Mouse (Mus musculus) spleen, postnatal 4 days (tissue): ENCODE data around the gene Tnfrsf8.
"Not testable (repeated sequence)": the region's sequence is repeated elsewhere in the genome, so short reads cannot be mapped to it uniquely, and the experiment has no call there.

Experiments
- DNase-seq, 2 experiments: peaks; one replicate each; pipeline ENCODE4 v3.0.0; 2022; ENCODE audit warnings: low spot score in 2 of 2

Tnfrsf8 gene

DNA sequence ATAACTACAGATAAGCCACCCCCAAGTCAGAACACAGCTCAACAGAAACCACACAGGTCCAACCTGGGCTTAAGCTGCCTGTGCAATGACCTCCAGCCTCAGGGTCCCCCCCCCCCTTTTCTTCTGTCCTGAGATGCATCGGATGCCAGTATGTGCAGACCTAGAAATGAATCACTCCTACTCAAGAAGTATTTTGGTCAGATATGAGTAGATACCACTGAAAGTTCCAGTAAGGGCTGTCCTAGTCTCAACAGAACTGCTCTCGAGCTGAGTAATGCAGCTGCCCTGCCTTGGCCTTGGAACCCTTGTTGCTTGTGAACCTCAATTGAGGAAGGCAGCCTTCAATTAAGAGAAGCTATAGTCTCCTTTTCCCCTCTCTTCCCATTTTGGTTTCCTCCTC is 4.1 kb downstream of the Tnfrsf8 start:
- DNase-seq: no peak

DNA sequence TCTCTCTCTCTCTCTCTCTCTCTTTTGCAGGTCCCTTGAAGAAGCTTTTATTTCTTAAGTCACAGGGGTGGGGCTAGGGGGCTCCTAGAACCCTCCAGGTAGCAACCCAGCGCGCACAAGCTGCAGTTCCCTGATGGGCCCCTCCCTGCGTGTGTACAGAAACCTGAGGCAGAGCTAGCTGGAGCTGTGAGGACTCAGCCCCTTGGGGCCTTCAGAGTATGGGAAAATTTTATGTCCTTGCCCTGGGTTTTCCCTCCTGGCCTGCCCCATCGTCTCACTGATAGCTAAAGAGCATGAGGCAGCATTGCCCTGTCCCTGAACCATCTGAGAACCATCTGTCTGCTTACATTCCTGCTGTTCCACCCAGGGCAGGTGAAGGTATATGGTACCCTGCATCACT is 8.5 kb downstream of the Tnfrsf8 start:
- no peak for DNase-seq

DNA sequence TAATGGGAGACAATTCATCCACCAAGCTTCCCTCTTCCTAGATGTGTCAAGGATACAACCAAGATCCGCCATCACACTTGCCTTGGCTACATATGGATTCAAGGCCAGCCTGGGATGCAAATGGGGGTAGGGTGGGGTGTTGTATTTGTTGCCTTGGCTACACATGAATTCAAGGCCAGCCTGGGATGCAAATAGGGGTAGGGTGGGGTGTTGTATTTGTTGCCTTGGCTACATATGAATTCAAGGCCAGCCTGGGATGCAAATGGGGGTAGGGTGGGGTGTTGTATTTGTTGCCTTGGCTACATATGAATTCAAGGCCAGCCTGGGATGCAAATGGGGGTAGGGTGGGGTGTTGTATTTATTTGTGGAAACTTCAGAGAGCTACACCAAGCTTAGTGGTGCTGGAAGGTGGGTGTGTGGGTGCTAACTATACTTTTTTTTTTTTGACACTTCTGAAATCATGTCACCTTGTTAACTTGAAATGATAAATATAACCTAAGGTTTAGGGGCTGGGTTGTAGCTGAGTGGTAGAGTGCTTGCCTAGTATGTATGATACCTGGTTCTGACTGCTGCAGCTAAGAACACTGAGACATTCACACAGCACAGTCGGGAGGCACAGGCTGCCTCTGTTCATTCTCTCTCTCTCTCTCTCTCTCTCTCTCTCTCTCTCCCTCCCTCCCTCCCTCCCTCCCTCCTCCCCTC is 9.2 kb downstream of the Tnfrsf8 start:
- DNase-seq: not testable (repeated sequence)

DNA sequence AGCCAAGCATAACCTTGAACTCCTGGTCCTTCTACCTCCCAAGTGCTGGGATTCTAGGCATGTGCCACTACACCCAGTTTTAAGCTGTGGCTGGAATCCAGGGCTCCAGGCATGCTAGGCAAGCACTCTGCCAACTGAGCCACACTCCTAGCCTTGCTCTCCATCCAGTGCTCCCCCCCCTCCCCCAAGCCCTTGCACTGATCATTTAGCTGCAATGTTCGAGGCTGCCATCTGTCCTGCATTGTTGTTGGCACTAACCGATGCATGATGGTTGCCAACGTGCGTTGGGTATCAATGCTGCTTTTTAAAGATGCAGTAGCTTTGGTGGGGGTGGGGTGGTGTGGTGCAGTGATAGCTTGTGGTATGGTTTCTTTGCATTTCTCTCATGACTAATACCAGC is 10.9 kb downstream of the Tnfrsf8 start:
- no peak for DNase-seq

DNA sequence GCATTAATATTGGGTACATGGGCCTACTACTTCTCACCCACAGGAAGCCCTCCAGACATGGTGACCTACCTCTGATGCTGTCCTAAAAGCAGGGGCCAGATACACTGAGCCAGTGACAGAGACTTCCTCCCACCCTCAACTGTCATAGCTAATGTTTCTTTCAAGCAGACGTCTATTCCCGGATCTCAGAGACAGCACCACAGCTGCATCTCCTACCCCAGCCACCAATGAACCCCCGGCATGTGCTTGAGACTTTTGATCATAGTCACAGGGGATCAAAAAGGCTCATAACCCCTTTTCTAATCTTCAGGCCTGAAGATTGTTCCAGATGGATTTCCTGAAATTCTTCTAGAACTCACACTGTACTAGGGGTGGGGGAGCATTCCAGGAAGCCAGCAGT is 12.9 kb downstream of the Tnfrsf8 start:
- DNase-seq: no peak

DNA sequence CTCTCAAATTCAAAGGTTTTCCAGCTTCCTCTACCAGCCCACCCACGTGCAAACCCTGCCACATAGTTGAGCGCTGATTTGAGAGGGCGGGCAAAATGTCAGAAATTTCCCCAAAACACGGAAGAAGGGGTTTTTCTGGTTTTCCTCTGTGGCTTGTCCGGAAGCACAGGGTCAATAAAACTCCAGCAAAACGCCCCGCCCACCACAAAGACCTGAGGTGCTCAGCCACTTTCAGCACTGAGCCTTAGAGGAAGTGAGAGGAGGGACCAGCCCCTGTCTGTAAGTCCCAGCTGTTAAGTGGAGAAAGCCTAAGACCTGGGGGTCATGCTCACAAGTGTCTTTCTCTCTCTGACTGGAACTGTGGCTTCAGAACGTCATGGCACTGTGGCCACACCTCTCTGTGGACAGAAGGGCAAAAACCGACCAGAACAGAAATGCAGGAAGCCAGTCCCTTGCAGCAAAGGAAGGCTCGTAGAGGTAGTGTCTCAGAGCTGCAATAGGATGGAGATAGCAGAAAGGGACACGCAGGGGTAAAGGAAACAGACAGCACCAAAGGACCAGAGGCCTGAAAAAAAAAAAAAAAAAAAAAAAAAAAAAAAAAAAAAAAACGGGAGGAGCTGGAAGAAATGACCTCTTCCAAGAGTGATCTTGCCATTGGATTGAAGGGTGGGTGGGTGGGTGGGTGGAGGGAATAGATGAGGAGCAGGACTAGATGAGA is 14.6 kb downstream of the Tnfrsf8 start:
- DNase-seq: peak; percentile 41 to 68

DNA sequence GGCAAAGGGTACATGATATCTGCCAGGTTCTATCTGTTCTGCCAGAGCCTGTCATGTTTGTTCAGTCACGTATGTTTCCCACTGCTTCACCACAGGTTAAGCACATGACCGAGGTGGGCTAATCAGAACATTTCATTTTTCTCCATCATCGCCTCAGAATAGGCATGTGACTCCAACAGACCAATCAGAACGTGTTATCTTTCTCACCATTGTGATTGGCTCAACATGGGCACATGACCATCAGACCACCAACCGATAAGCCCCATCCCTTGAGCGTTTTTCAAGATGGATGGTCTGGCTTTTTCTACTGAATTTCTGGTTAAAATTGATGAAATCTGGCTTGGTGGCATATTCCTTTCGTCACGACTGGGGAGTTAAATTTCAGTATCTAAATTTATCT is 15.6 kb downstream of the Tnfrsf8 start:
- DNase-seq: no peak

DNA sequence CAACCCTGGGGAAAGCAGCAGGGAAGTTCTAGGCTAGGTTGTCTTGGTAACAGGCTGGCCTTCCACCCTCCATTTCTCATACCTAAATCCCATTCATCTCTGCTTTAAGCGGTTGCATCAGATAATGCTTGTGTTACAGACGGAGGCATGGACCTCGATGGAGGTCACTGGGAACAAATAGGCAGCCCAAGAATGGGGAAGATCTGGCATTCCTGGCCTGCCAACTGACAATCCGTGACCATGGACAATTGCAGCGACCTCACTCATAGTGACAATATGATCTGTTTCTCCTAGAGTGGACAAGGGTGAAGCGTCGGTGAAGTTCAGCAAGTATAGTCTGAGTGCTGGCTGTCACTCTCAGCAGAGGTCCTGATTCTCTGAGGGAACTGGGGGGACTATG is 16.1 kb downstream of the Tnfrsf8 start:
- DNase-seq: no peak

DNA sequence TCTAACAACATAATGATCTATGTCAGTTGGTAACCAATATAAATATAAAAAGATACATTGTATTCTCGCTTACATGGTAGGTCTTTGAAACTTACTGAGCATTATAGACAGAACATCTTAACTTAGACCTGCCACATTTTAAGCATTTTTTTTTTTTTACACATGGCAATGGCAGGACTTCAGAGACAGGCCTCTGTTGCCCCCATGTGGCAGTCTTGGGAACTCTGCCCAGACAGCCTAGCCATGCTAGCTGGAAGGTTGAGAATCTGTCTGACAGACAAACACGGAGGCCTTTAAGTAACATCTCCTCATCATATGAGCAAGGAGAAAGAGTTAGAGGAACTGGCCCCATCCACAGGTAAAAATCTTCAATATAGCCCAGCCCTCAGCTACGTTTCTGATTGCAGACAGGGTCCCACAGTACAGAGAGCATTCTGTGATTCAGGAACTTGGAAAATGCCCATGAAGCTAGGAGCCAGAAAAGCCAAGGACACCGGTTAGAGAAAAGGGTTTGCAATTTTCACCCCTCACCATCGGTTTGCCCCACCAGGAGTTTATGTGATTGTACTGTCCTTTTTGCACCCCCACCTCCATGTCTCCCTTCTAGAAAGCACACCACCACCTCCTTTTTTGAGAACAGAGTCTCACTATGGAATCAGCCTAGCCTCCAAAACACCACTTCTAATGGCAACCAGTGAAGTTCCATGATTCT is 19.2 kb downstream of the Tnfrsf8 start:
- DNase-seq: peak; percentile 65 to 82

DNA sequence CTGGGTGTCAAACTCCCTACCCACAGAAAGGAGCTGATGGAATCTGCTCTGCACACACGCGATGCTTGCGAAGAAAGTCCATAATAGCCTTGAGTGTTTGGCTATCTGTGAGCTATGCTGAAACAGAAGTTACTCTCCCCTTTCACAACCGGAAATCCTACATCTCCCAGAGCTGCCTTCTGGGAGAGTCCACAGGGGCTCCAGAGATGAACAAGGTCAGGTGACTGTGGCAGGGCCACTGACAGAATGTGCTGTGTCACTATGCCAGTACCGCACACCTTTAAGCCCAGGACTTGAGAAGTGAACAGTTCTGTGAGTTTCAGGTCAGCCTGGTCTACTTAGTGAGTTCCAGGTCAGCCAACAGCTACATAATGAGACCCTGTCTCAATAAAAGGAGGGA is 20.4 kb downstream of the Tnfrsf8 start:
- DNase-seq: no peak

DNA sequence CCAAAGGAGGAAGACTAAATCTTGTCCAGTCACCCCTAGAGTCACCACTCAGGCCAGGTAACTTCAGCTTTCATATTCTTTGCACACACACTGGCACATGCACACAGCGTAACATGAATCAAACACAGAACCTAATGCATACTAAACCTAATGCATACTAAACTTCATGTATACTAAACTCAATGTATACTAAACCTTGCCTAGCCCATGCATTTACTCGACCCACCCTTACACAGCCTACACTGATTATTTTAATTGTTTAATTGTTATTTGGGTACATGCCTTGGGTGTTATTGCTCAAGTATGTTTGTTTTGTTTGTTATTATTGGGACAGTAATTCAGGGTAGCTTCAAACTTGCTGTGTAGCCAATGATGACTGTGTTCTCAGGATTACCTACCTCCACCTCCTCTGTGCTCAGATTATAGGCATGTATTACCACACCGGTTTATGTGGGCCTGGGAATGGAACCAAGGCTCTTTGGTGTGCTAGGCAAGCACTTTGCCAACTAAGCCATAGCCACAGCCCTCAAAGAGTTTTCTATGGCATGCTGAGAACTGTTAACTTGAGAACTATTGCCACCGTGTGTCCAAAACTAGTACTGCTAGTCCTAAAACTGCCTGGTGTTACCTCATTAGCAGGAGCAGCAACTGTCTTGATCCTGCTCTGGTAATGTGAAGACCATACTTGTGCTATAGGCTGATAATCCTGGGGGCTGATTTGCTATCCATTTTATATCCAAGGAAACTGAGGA is 28.4 kb downstream of the Tnfrsf8 start:
- peak; percentile 60 to 77 for DNase-seq

DNA sequence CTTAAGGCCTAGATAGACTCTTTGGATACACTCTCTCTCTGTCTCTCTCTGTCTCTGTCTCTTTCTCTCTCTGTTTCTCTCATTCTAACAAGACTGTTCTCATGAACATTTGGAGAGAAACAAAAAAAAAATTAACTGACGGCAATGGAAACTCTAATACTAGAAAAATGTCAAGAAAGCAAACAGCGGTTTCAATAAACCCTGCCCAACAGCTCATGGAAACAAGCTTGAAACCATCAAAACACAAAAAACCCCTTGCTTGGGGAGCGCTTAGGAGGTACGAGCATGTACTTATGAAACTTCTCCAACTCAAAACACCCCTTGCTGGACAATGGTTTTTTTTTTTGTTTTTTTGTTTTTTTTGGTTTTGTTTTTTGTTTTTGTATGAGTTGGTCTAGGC is 30.3 kb downstream of the Tnfrsf8 start:
- DNase-seq: no peak

DNA sequence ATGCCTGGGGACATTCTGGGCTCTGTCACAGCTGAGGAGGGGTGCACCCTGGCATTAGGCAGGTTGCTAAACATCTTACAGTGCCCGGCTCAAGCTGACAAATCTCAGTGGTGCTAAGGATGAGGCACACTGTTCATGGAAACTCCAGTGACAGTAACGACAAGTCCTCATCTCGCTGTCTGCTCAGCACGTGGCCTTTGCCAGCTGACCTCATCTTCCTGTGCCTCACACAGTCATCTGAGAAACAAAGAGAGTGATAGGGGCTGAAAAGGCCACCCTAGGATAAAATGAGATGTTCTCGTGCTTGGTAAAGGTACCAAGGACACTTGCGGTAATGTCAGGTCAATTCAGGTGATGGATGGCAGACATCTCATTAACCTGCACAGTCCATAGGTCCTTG is 31.5 kb downstream of the Tnfrsf8 start:
- DNase-seq: no peak

DNA sequence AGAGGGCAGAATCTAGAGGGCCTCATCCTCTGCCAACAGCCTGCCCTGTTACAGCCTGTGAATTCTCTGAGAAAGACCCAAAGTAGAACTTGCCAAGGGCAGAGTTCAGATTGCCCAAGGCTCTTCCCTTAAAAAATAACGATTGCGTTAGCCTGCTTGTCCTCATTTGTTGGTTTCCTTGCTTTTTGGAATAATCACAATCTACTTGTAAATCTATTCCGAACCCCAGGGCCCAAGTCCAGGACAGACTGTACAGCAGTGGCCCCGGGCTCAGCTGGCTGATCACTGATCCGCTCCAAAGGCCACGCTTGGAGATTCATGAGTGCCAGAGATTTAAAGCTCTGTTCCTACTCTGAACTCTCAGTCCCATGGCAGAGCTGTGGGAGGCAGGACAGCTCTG is 34.0 kb downstream of the Tnfrsf8 start:
- no peak for DNase-seq

DNA sequence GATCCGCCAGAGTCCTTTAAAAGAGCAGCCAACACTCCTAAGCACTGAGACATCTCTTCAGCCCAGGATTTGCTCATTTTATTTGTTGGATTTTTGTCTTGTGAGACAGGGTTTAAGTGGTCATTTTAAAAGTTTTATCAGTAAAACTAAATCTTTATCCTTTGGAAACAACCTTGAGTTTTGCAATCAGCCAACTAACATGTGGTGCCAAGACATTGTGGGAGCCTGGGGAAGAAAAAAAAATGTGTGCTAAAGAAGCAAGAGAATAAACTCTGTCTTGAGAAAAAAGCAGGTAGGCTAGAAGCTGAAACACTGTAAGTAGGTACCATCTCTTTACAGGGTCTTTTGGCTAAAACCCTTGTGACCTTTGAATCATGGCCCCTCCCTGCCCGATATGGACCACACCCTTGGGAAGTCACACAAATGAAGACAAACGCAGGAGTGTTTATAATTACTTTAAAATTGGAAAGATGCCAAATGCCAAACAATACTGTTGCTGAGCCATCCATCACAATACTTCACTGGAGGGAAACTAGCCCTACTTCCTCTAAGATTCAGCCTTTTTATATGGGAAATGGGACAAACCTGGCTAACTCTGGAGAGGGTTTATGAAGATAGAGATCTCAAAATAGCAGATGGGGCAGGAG is 36.1 kb downstream of the Tnfrsf8 start:
- no peak for DNase-seq

DNA sequence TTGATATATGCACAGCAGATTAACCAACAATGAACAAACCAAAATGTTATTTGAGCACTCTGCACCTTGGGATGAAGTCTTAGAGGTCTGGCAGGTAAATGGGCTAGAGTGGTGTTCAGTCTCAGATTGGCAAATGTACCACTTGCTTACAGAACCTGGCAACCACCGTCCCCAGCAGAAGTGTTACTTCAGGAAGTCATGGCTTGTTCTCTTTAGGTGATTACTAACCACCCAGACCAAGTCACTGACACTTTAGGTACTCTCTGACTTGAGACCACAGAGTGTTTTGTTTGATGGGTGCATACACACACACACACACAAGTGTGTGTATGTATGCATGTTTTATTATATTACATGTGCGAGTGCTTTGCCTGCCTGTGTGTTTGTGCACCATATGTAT is 36.7 kb downstream of the Tnfrsf8 start:
- no peak for DNase-seq

DNA sequence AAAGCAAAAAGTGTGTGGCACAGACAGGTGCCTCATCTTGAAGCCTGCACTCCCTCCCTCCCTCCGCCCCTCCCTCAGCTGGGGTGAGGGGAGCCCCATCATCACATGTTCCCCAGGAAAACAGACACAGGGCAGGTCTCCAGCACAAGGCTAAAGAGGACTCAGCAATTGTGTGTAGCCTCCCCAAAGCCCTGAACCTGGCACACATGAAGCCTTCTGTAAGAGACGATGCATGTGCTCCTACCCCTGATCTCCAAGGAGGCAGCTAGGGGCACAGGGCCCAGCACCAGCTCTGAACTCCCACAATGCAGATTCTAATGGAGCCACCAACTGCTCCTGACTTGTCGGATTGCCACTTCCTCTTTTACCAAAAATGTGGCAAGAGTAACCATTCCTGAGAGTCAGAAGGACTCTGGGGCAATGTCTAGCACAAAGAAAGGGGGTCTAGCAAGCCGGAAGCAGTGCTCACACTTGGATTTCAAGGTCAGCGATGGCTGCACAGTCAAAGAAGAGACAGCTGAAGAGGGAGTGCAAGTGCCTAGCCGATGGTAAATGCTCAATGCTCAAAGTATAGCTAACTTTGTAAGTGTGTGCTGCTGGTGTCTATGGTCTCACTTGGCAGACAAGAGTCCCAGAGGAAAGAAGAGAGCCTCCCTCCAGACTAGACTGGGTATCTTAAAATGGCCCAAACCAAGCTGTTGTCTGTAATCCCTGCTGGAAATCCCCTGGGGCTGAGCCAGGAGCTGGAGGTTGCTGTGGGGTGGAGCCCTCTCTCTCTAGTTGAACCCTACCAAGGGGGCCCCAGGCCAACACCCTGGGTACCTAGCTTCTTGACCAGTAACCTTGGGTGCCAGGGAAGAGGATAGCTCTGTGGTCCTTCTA is 38.4 kb downstream of the Tnfrsf8 start:
- peak in 1 of 2 experiments; percentile 55 for DNase-seq

DNA sequence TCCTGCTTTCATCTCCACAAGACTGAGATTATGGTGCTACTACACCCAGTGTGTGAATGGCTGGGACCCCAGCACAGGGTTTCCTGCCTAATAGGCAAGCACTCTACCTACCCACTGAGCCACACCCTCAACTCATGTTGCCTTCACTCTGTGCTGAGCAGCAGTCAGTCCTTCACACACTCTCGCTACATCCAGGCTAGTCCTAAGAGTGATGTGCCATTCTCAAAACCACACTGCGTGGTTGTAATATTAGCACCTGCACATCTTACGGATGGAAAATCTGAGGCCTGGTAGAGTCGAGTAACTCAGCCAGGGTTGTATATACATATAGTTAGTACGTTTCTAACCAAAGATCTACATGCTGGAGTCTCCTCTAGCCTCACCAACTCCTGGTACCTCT is 40.1 kb downstream of the Tnfrsf8 start:
- DNase-seq: no peak

DNA sequence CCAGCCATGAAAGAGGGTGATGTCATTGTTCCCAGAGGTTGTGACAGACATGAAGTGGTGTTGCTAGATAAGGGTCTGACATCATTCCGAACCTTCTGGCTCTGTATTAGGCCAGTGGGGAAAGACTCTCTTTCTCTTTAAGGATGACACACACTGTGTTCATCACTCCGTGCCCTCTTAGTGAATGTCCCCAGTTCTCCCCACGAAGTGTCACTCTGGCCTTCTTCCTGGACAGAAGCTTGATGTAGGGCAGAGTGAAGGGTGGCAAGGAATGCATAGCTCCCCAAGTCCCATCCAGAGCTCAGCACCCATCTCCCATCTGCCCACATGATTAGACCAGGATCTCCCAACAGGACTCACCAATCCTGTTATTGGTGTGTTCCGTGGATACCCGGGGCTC is 41.0 kb downstream of the Tnfrsf8 start:
- no peak for DNase-seq

DNA sequence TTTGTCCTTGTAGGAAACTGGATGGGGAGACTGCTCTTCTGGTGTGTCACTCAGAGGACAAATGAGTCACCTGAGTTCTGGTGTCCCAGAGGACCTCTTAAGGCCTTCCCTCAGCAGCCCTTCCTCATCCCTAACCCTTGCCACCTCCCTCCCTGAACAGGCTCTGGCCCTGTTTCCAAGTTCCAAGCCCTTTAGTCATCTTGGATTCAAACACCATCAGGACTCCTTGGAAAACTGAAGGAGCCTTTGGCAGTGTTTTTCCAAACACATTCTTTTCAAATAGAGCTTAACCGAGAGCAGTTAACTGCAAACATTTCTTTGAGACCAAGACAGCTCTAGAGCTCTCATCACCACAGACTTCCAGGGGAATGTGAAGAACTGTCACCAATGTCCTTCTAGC is 42.2 kb downstream of the Tnfrsf8 start:
- DNase-seq: no peak

DNA sequence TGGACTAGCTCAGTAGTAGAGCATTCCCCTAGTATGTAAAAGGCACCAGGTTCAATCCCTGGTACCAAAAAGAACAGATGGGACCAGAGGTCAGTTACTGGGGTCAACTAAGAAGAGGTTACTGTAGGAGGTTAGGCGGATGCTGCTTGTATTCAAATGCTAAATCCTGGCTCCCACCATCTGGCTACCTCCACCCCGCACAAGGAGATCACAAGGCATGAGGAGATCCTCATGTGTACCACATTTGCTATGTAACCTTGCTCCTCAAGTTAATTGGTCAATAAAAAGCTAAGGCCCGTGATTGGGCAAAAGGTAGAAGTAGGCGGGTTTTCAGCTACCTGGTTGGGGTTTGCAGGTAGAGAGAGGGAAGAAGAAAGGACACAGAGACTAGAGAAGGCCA is 43.3 kb downstream of the Tnfrsf8 start:
- DNase-seq: no peak
